Mouse (Mus musculus): ENCODE measurements around the gene Pisd.
"Not testable (repeated sequence)": the region's sequence is repeated elsewhere in the genome, so short reads cannot be mapped to it uniquely, and the experiment has no call there.

The Pisd gene

GRCm38 (mm10) chr5:32745705-32746655 is 39.5 kb downstream of the Pisd start:
- DNase-seq (ENCODE audit: low read depth, low spot score) = no peak

GRCm38 (mm10) chr5:32742149-32742548 is 43.3 kb downstream of the Pisd start:
- DNase-seq (ENCODE audit: low read depth, low spot score) = no peak

DNA sequence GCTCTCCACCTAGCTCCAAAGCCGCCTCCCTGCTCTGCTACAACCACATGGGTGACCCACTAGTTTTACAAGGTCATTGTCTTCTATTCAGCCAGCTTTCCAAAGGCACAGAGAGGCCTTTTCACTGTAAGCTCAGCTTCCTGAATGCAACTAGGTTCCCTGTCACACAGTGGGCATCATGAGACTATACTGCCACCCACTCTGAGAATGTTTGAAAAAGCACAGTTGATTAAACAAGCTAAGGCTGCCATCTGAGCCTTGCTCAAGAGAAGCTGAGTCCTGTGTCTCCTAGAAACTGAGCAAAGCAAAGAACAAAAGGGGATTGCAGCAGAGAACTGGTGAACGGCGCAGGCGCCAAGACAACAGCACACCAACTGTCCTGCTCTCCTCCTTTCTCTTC is 44.1 kb downstream of the Pisd start:
- DNase-seq (ENCODE audit: low read depth, low spot score) = not testable (repeated sequence)

DNA sequence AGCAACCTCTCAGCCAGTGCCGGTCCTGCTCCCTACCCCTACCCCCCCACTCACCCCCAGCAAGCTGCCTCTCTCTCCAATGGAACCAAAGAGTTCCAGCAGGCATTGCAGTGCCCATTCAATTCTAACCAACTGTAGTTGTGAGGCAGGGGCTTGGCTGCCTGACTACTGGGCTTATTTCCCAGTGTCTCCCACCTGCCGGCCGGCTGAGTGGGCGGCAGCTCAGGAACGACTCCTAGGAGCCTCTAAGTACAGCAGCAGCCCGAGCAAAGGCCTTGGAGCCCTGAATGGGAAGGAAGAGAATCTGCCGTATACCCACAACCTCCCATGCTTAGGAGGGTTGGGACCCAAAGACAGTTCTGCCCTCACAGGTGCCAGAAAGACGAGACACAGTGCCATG is 44.6 kb downstream of the Pisd start:
- not testable (repeated sequence) for DNase-seq (ENCODE audit: low read depth, low spot score)

DNA sequence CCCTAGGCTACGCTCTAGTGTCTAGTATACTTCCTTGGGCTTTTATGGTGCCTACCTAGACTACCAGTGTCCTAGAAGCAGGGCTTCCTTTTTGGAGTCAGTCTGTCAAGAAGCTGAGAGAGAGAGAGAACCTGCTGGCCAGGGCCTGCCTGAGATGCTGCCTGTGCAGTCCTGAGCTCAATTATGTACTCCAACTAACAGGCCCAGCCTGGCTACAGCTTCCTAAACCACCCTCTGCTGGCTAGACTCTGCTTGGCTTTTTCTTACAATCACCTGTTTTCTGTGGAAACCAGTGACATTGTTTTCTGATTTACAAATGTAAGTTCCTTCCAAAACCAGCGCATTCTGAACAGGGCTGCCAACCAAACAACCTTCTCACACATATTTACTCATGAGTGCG is 45.3 kb downstream of the Pisd start:
- no peak for DNase-seq (ENCODE audit: low read depth, low spot score)

DNA sequence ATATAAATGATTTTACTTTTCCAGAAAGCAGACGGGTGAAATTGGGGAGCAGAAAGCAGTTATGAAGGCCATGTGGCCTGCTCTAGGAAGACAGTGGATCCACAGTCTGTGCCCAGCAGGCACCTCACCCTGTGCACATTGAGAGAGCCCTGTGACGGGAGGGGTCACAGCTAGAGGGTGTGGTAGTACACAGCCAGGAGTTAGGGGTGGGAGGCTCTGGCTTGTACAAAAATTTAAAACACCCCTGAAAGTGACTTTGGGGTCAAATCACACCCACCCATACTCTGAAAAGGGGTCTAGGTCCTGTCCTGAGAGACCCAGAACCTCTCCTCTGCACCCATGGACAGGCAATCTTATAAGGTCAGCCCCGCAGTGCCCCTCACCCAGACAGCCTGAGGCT is 48.7 kb downstream of the Pisd start:
- not testable (repeated sequence) for DNase-seq (ENCODE audit: low read depth, low spot score)

DNA sequence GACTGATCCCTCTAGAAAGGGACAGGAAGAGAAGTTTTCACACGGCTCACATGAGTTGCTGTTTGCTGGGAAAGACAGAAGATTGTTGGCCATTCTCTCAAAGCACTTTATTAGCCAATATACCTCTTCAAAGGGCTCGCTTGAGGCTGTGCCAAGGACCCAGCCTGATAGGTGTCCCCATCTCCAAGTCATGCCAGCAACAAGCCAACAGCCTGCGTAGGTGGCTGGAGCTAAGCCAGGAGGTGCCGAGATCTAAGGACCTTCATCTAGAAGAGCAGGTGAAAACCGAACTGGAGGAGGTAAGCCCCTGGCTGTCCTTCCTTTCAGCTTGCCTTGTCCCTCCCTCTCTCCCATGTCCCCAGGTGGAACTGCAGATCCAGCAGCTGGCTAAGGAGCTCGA is 49.7 kb downstream of the Pisd start:
- no peak for DNase-seq (ENCODE audit: low read depth, low spot score)

DNA sequence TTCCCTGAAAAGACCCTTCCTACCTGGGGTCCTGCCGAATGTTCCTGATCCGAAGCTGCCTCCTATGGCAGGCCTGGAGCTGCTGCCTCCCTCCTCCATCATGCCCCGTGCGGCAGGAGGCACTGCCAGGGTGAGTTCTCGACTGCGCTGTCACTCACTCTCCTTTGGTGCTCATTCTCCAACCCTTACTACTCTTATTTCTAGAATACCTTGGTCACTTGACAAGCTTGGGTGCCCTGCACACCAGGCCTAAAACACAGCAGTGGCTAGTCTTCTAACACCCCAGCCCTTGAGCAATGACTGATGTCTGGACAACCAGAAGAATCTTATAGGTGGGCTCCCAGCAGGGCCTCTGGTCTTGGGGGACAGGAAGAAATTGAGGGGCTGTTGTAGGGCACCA is 51.6 kb downstream of the Pisd start:
- not testable (repeated sequence) for DNase-seq (ENCODE audit: low read depth, low spot score)

DNA sequence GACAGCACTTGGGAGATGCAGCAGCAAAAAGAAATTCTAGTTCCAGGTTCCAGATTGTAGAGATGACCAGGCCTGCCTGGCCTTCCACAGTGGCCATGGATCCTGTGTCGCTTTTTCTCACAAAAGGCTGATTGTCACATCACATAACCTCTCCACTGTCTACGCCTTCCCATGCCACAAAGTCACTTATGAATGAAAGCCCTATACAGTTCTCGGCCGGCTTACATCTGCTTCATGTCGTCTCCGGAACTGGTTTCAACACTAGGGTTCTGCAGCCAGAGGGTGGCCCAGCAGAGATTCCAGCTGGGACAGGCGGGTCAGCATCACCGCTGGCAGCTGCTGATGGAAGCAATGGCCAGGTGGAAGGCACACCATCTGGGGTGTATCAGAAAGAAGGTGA is 56.6 kb downstream of the Pisd start:
- DNase-seq (ENCODE audit: low read depth, low spot score) = no peak

GRCm38 (mm10) chr5:32728300-32728699 is 57.1 kb downstream of the Pisd start:
- no peak for DNase-seq (ENCODE audit: low read depth, low spot score)

- not testable (repeated sequence) for DNase-seq (ENCODE audit: low read depth, low spot score)
These were observed 60.0 kb downstream of the Pisd start for GRCm38 (mm10) chr5:32725397-32725796.

GRCm38 (mm10) chr5:32723981-32724380 is 61.5 kb downstream of the Pisd start:
- no peak for DNase-seq (ENCODE audit: low read depth, low spot score)

GRCm38 (mm10) chr5:32722711-32723110 is 62.7 kb downstream of the Pisd start:
- not testable (repeated sequence) for DNase-seq (ENCODE audit: low read depth, low spot score)

DNA sequence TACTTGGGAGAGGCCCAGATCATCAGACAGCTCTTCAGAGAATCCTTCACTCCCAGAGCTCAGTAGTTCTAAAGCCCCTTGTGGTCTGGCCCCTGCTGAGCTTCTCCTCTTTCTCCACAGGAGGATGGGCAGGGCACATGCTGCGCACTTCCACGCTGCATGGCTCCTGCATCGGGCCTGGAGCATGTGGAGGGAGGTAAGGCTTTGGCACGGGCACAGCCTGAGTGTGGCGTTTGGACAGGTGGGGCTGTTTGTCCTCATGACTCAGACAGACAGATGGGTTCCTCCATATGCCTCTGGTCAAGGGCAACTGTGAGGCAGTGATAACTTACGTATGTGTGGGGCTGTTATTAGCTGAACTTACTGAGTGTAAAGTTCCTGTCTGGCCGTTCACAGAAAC is 63.2 kb downstream of the Pisd start:
- DNase-seq (ENCODE audit: low read depth, low spot score) = no peak

DNA sequence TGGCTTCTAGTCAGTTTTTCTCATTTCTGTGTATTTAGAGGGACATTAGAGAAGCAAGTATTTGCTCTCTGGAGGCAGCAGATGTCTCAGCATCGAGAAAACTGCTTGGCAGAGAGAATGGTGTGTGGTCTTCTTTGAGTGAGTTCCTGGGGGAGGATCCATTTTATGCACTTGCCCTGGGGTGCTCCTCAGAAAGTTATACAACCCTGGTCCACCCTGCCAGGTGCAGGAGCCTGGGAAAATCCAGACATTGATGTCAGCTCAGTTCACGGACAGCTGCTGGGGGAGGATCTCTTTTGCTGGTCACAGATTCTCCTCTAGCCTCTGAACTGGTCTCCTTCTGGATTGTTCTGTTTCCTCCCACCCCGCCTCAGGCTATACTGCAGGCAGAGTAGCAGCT is 64.1 kb downstream of the Pisd start:
- no peak for DNase-seq (ENCODE audit: low read depth, low spot score)

GRCm38 (mm10) chr5:32720416-32720815 is 65.0 kb downstream of the Pisd start:
- no peak for DNase-seq (ENCODE audit: low read depth, low spot score)

GRCm38 (mm10) chr5:32718916-32719315 is 66.5 kb downstream of the Pisd start:
- DNase-seq (ENCODE audit: low read depth, low spot score) = no peak

DNA sequence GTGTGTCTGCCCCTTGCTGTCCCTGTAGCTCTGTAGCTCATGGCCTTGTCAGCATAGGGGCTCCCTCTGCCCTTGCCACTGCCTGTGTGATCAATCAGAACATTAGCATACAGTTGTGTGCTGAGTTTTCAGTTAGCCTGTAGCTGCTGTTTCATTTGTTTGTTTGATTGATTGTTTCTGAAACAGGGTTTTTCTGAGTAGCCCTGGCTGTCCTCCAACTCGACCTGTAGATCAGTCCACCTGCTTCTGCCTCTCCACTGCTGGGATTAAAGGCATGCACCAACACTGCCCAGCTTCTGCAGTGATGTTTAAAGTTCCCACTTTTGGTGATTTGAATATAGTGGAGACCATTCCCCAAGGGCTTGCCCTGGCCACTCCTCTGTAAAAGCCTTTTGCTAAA is 67.7 kb downstream of the Pisd start:
- no peak for DNase-seq (ENCODE audit: low read depth, low spot score)

- peak; percentile 99 for DNase-seq (ENCODE audit: low read depth, low spot score)
These were observed 71.6 kb downstream of the Pisd start for GRCm38 (mm10) chr5:32713703-32714467.

GRCm38 (mm10) chr5:32713042-32713702 is 72.3 kb downstream of the Pisd start:
- no peak for DNase-seq (ENCODE audit: low read depth, low spot score)

- peak; percentile 55 for DNase-seq (ENCODE audit: low read depth, low spot score)
These were observed 73.0 kb downstream of the Pisd start for GRCm38 (mm10) chr5:32712221-32713041.
